Mouse (Mus musculus) thymus, adult 2 months (tissue): ENCODE measurements around the gene Ranbp10. TPM values are rescaled to one million over a fixed set of nuclear protein-coding genes. Genes with fewer than 3 reads are reported as not detected.

ENCODE experiments used
- DNase-seq: peaks from one replicate; pipeline ENCODE4 v3.0.0; 2021
- H3K27ac ChIP-seq: fragments of 200-500 bp; 2 replicates; pipeline ENCODE4 v1.5.1; 2012; ENCODE audit warnings: low read length, control low read depth; ENCODE audit not compliant: control insufficient read depth, insufficient read depth
- H3K27me3 ChIP-seq: fragments of 200-500 bp; 2 replicates; pipeline ENCODE4 v1.6.1; 2012; ENCODE audit warnings: mild to moderate bottlenecking, low read length, moderate library complexity, mixed read lengths; ENCODE audit not compliant: control insufficient read depth, insufficient read depth
- H3K36me3 ChIP-seq: fragments of 200-500 bp; 2 replicates; pipeline ENCODE4 v1.6.1; 2012; ENCODE audit warnings: mild to moderate bottlenecking, low read length, moderate library complexity; ENCODE audit not compliant: control insufficient read depth, insufficient read depth
- H3K4me1 ChIP-seq: fragments of 200-500 bp; replicated peaks from 2 replicates; pipeline ENCODE4 v1.6.1; 2012; ENCODE audit warnings: low read length; ENCODE audit not compliant: control insufficient read depth, insufficient read depth
- H3K4me3 ChIP-seq: fragments of 200-500 bp; 2 replicates; pipeline ENCODE4 v1.5.1; 2012; ENCODE audit warnings: mild to moderate bottlenecking, low read length, control low read depth, moderate library complexity; ENCODE audit not compliant: control insufficient read depth, insufficient read depth
- CTCF ChIP-seq: fragments of 200-500 bp; IDR thresholded peaks from 2 replicates; pipeline ENCODE4 v1.5.1; 2012; ENCODE audit warnings: mild to moderate bottlenecking, control low read depth, low read length, moderate library complexity, borderline replicate concordance; ENCODE audit not compliant: control insufficient read depth, poor library complexity, insufficient read depth; ENCODE audit errors: extremely low read depth
- POLR2A ChIP-seq: fragments of 200-500 bp; IDR thresholded peaks from 2 replicates; pipeline ENCODE4 v1.6.1; 2012; ENCODE audit warnings: mild to moderate bottlenecking, low read length, control low read depth, moderate library complexity; ENCODE audit not compliant: control insufficient read depth, poor library complexity, insufficient read depth; ENCODE audit errors: extremely low read depth
- WGBS: fragments of 180-500 bp; shearing (Covaris S2); methylation state at CpG from one replicate; pipeline ENCODE4 v1.1.7; 2018; 5-methylcytosine and 5-hydroxymethylcytosine counted together
- polyA plus RNA-seq: library from polyadenylated mRNA; depleted of rRNA; stranded (reverse); fragments of >200 nt; gene quantifications from 2 replicates; pipeline ENCODE4 v1.2.3, GENCODE M21; 2012

Ranbp10 gene
- polyA plus RNA-seq, 1 experiment = 47.1 TPM

DNA sequence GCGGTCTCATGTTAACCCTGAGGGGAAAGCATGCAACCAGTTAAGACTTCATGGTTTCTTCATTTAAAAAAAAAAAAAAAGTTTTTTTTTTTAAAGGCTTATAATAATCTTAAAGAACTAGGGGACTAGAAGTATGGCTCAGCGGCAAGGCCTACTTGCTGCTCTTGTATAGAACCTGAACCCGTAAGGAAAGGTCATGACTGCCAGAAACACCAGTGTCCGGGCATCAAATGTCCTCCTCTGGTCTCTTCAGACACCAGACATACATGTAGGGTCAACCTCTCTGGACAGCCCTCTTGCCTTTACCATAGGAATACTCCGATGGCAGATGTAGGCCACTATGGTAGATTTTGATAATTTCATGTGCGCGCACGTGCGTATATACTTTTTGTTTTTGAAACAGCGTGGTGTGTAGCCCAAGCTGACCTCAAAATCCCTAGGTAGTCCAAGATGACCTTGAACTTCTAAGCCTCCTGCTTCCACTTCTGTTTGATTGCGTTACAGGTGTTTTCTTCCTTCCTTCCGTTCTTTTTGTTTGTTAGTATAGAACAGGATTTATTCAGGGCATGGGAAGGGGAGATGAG is 25.1 kb upstream of the Ranbp10 start:
- peak; percentile 16 for DNase-seq
- TF ChIP-seq POLR2A (no peak), CTCF (no peak)
- Histone ChIP-seq H3K4me3 (no peak overlapping the region), H3K36me3 (peaks cover 7% of the 10 kb centered on the region), H3K27me3 (no peaks in the 10 kb centered on the region), H3K4me1 (peaks cover 18% of the 10 kb centered on the region), H3K27ac (no peak overlapping the region)
- WGBS = 86% methylated on average over 12 of the region's 12 CpGs

- WGBS = under 1% methylated on average over 34 of the region's 34 CpGs
- Histone ChIP-seq H3K4me3 (peak overlapping the region; percentile 59), H3K27ac (peak overlapping the region; percentile 1; the same call in 1 of the 2 replicates), H3K27me3 (no peaks in the 10 kb centered on the region), H3K4me1 (peaks cover 18% of the 10 kb centered on the region), H3K36me3 (peaks cover 11% of the 10 kb centered on the region)
- peak; percentile 94 for TF ChIP-seq POLR2A
- TF ChIP-seq CTCF = no peak
- peak; percentile 93 for DNase-seq
Observed at GRCm38 (mm10) chr8:105851651-105852143, 24.5 kb upstream of the Ranbp10 start.

DNA sequence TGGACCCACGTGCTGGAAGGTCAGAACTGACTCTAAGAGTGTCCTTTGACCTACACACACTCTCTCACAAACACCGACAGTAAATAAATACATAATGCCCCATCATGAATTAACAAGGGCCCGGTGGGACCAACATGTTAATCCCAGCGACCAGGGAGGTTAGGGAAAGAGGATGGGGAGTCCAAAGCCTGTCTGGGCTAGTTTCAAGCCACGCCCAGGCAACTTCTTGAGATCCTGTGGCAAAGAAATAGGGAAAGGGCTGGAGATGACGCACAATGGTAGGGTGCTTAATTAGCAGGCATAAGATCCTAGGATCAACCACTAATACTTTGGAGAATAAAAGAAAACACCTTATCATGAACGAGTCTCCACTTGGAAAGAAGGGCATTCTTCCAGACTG is 23.5 kb upstream of the Ranbp10 start:
- no peaks in the 10 kb centered on the region for H3K27me3 ChIP-seq
- 89% methylated on average over 7 of the region's 7 CpGs for WGBS
- TF ChIP-seq POLR2A (no peak), CTCF (no peak)
- peaks cover 18% of the 10 kb centered on the region for H3K36me3 ChIP-seq
- DNase-seq = no peak
- no peak overlapping the region for H3K4me3 ChIP-seq
- H3K4me1 ChIP-seq = peaks cover 7% of the 10 kb centered on the region
- H3K27ac ChIP-seq = no peak overlapping the region

DNA sequence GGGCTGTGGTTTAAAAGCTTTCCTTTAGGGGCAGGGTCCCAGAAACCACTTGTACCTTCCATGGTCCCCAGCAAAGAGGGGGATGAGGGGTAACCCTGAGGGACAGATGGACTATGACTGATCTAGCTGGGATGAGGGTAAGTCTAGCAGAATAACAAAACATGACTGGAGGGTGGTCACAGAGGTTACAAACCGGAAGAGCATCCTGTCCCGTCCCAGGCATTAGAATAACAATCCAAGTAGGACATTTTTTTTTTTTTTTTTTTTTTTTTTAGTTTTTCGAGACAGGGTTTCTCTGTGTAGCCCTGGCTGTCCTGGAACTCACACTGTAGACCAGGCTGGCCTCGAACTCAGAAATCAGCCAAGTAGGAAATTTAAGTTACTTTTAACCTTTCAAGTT is 22.9 kb upstream of the Ranbp10 start:
- TF ChIP-seq POLR2A (no peak), CTCF (no peak)
- no peak for DNase-seq
- H3K4me3 ChIP-seq = no peak overlapping the region
- peaks cover 7% of the 10 kb centered on the region for H3K4me1 ChIP-seq
- peaks cover 22% of the 10 kb centered on the region for H3K36me3 ChIP-seq
- no peaks in the 10 kb centered on the region for H3K27me3 ChIP-seq
- WGBS = 93% methylated on average over 4 of the region's 4 CpGs
- H3K27ac ChIP-seq = no peak overlapping the region

- Histone ChIP-seq H3K36me3 (peaks cover 35% of the 10 kb centered on the region), H3K27ac (no peak overlapping the region), H3K27me3 (no peaks in the 10 kb centered on the region), H3K4me3 (no peak overlapping the region), H3K4me1 (peaks cover 7% of the 10 kb centered on the region)
- TF ChIP-seq POLR2A (no peak), CTCF (no peak)
- no peak for DNase-seq
- 95% methylated on average over 11 of the region's 11 CpGs for WGBS
Observed at GRCm38 (mm10) chr8:105846678-105847077, 19.5 kb upstream of the Ranbp10 start.

DNA sequence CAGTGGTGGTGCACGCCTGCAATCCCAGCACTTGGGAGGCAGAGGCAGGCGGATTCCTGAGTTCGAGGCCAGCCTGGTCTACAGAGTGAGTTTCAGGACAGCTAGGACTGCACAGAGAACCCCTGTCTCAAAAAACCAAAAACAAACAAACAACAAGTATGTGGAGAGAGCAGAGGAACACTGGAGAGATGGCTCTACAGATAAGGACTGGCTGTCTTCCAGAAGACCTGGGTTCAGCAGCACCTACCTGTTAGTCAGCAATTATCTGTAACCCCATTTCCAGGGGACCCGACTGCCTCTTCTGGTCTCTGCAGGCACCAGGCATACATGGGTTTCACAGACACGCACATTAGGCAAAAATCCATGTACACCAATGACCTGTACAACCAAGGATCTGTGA is 12.1 kb upstream of the Ranbp10 start:
- H3K27me3 ChIP-seq = no peaks in the 10 kb centered on the region
- H3K27ac ChIP-seq = no peak overlapping the region
- no peaks in the 10 kb centered on the region for H3K4me1 ChIP-seq
- H3K36me3 ChIP-seq = peaks cover 5% of the 10 kb centered on the region
- H3K4me3 ChIP-seq = no peak overlapping the region
- DNase-seq = no peak
- WGBS = 84% methylated on average over 5 of the region's 5 CpGs
- no peak for TF ChIP-seq POLR2A
- no peak for TF ChIP-seq CTCF

GRCm38 (mm10) chr8:105836991-105837390 is 9.8 kb upstream of the Ranbp10 start:
- no peak for DNase-seq
- no peak overlapping the region for H3K4me3 ChIP-seq
- no peak for TF ChIP-seq POLR2A
- 88% methylated on average over 6 of the region's 6 CpGs for WGBS
- no peaks in the 10 kb centered on the region for H3K36me3 ChIP-seq
- no peaks in the 10 kb centered on the region for H3K27me3 ChIP-seq
- H3K4me1 ChIP-seq = no peaks in the 10 kb centered on the region
- no peak overlapping the region for H3K27ac ChIP-seq
